Mouse (Mus musculus) ES-CJ7 (cell line): Measurements from ENCODE around the gene Pdzd2.
A peak's percentile ranks its signal among the peaks of the same experiment; 100 is the strongest.

Source experiments
- DNase-seq: peaks from one replicate; pipeline ENCODE4 v3.0.0; 2011; ENCODE audit warnings: low read depth, low spot score

Pdzd2 gene

GRCm38 (mm10) chr15:12674026-12674425 lies 65.7 kb downstream of the Pdzd2 start:
- no peak for DNase-seq

- peak; percentile 39 for DNase-seq
Measured at GRCm38 (mm10) chr15:12667760-12668520, 71.8 kb downstream of the Pdzd2 start.

GRCm38 (mm10) chr15:12665946-12666345 lies 73.8 kb downstream of the Pdzd2 start:
- DNase-seq: peak; percentile 41

GRCm38 (mm10) chr15:12663351-12663750 lies 76.4 kb downstream of the Pdzd2 start:
- DNase-seq: no peak

GRCm38 (mm10) chr15:12660320-12660719 lies 79.4 kb downstream of the Pdzd2 start:
- DNase-seq: no peak

- peak; percentile 88 for DNase-seq
Measured at GRCm38 (mm10) chr15:12655959-12656662, 83.6 kb downstream of the Pdzd2 start.

- DNase-seq: no peak
Measured at GRCm38 (mm10) chr15:12655316-12655715, 84.4 kb downstream of the Pdzd2 start.

- peak; percentile 56 for DNase-seq
Measured at GRCm38 (mm10) chr15:12652336-12653031, 87.2 kb downstream of the Pdzd2 start.

- DNase-seq: no peak
Measured at GRCm38 (mm10) chr15:12650236-12650635, 89.5 kb downstream of the Pdzd2 start.

- DNase-seq: no peak
Measured at GRCm38 (mm10) chr15:12649674-12650073, 90.0 kb downstream of the Pdzd2 start.

GRCm38 (mm10) chr15:12649131-12649530 lies 90.6 kb downstream of the Pdzd2 start:
- no peak for DNase-seq

- no peak for DNase-seq
Measured at GRCm38 (mm10) chr15:12640755-12641154, 99.0 kb downstream of the Pdzd2 start.

GRCm38 (mm10) chr15:12639776-12640175 lies 99.9 kb downstream of the Pdzd2 start:
- DNase-seq: no peak

GRCm38 (mm10) chr15:12639181-12639580 lies 100.5 kb downstream of the Pdzd2 start:
- DNase-seq: no peak

GRCm38 (mm10) chr15:12638370-12639030 lies 101.2 kb downstream of the Pdzd2 start:
- DNase-seq: no peak

GRCm38 (mm10) chr15:12637511-12637910 lies 102.2 kb downstream of the Pdzd2 start:
- no peak for DNase-seq

GRCm38 (mm10) chr15:12636386-12636785 lies 103.3 kb downstream of the Pdzd2 start:
- no peak for DNase-seq

GRCm38 (mm10) chr15:12634921-12635320 lies 104.8 kb downstream of the Pdzd2 start:
- DNase-seq: no peak

GRCm38 (mm10) chr15:12629164-12629563 lies 110.6 kb downstream of the Pdzd2 start:
- no peak for DNase-seq

GRCm38 (mm10) chr15:12628451-12628850 lies 111.3 kb downstream of the Pdzd2 start:
- DNase-seq: no peak

GRCm38 (mm10) chr15:12626930-12627329 lies 112.8 kb downstream of the Pdzd2 start:
- DNase-seq: no peak

GRCm38 (mm10) chr15:12626166-12626565 lies 113.6 kb downstream of the Pdzd2 start:
- no peak for DNase-seq
